Mouse (Mus musculus) gastrocnemius, postnatal 10 days (tissue): ENCODE results near the gene Olfr524. TPM values are rescaled to one million over a fixed set of nuclear protein-coding genes. Genes with fewer than 3 reads are reported as not detected.
A peak's percentile ranks its signal among the peaks of the same experiment; 100 is the strongest.

ENCODE experiments used
- DNase-seq: peaks from one replicate; pipeline ENCODE4 v3.0.0; 2021; ENCODE audit warnings: mixed read lengths
- total RNA-seq, 2 experiments: library from RNA; stranded (reverse); gene quantifications; 2 replicates each; pipeline ENCODE4 v1.2.3; 2021

Gene Olfr524
- total RNA-seq, 2 experiments from 2014 or later: not detected

GRCm38 (mm10) chr7:140186646-140187620, 18.8 kb downstream of the Olfr524 start:
- DNase-seq: no peak

- DNase-seq: no peak
Observed at GRCm38 (mm10) chr7:140184206-140184605, 21.6 kb downstream of the Olfr524 start.

- no peak for DNase-seq
Observed at GRCm38 (mm10) chr7:140180692-140181091, 25.1 kb downstream of the Olfr524 start.

- no peak for DNase-seq
Observed at GRCm38 (mm10) chr7:140179176-140179575, 26.6 kb downstream of the Olfr524 start.

GRCm38 (mm10) chr7:140172936-140173335, 32.8 kb downstream of the Olfr524 start, which contains the start of gene Olfr523:
Olfr523 (plus strand) TSS chr7:140173217.
- DNase-seq: no peak

GRCm38 (mm10) chr7:140170863-140171262, 34.9 kb downstream of the Olfr524 start:
- DNase-seq: no peak

GRCm38 (mm10) chr7:140169386-140169785, 36.4 kb downstream of the Olfr524 start:
- DNase-seq: no peak

- DNase-seq: no peak
Observed at GRCm38 (mm10) chr7:140167950-140168349, 37.8 kb downstream of the Olfr524 start.

GRCm38 (mm10) chr7:140164664-140165063, 41.1 kb downstream of the Olfr524 start, which contains the start of gene Olfr522:
Olfr522 (minus strand) TSS chr7:140164764.
- no peak for DNase-seq

GRCm38 (mm10) chr7:140160363-140160762, 45.4 kb downstream of the Olfr524 start:
- no peak for DNase-seq

- no peak for DNase-seq
Observed at GRCm38 (mm10) chr7:140154218-140154927, 51.4 kb downstream of the Olfr524 start, which contains the start of gene Sprn. Sprn (minus strand) TSS chr7:140154877.

GRCm38 (mm10) chr7:140153829-140154217, 51.9 kb downstream of the Olfr524 start:
- no peak for DNase-seq

GRCm38 (mm10) chr7:140153383-140153782, 52.4 kb downstream of the Olfr524 start:
- peak; percentile 49 for DNase-seq

Other genes starting within 250 kb of the Olfr524 start
- gene 6430531B16Rik, start 227.2 kb downstream of the Olfr524 start, total RNA-seq: not detected
- 1 to 10 TPM in 1 of 2 experiments, under 1 TPM in 1; 0.35 to 1.1 TPM for gene Adam8, start 213.4 kb downstream of the Olfr524 start, total RNA-seq
- gene Zfp511, start 169.6 kb downstream of the Olfr524 start, total RNA-seq: 1 to 10 TPM; 8.8 to 10.0 TPM
- 10 to 100 TPM; 21.9 to 29.6 TPM for gene Tubgcp2, start 169.3 kb downstream of the Olfr524 start, total RNA-seq
- not detected for gene Msx3, start 156.9 kb downstream of the Olfr524 start, total RNA-seq
- under 1 TPM in 1 of 2 experiments, not detected in 1; 0.36 TPM for gene Caly, start 123.4 kb downstream of the Olfr524 start, total RNA-seq
- gene Prap1, start 112.6 kb downstream of the Olfr524 start, total RNA-seq: not detected
- 10 to 100 TPM; 31.2 TPM for gene Fuom, start 103.5 kb downstream of the Olfr524 start, total RNA-seq
- gene Paox, start 90.2 kb downstream of the Olfr524 start, total RNA-seq: 1 to 10 TPM; 4.7 to 4.8 TPM
- 10 to 100 TPM; 83.5 to 93.1 TPM for gene Echs1, start 89.5 kb downstream of the Olfr524 start, total RNA-seq
- gene Mtg1, start 68.4 kb downstream of the Olfr524 start, total RNA-seq: 10 to 100 TPM; 21.9 to 23.5 TPM
- gene Sprn, start 51.1 kb downstream of the Olfr524 start, total RNA-seq: under 1 TPM; 0.56 to 0.61 TPM
- not detected for gene Olfr522, start 41.2 kb downstream of the Olfr524 start, total RNA-seq
- gene Olfr523, start 32.7 kb downstream of the Olfr524 start, total RNA-seq: not detected
- not detected for gene Cd163l1, start 12.3 kb upstream of the Olfr524 start, total RNA-seq
- not detected for gene 5830411N06Rik, start 41.3 kb upstream of the Olfr524 start, total RNA-seq
- gene Olfr525, start 114.9 kb upstream of the Olfr524 start, total RNA-seq: not detected
- not detected for gene Olfr527, start 128.1 kb upstream of the Olfr524 start, total RNA-seq
- gene Olfr60, start 155.7 kb upstream of the Olfr524 start, total RNA-seq: not detected
- not detected for gene Olfr530, start 170.4 kb upstream of the Olfr524 start, total RNA-seq
- gene Olfr531, start 197.0 kb upstream of the Olfr524 start, total RNA-seq: not detected
- not detected for gene Olfr532, start 215.7 kb upstream of the Olfr524 start, total RNA-seq